In the genomic region with DNA sequence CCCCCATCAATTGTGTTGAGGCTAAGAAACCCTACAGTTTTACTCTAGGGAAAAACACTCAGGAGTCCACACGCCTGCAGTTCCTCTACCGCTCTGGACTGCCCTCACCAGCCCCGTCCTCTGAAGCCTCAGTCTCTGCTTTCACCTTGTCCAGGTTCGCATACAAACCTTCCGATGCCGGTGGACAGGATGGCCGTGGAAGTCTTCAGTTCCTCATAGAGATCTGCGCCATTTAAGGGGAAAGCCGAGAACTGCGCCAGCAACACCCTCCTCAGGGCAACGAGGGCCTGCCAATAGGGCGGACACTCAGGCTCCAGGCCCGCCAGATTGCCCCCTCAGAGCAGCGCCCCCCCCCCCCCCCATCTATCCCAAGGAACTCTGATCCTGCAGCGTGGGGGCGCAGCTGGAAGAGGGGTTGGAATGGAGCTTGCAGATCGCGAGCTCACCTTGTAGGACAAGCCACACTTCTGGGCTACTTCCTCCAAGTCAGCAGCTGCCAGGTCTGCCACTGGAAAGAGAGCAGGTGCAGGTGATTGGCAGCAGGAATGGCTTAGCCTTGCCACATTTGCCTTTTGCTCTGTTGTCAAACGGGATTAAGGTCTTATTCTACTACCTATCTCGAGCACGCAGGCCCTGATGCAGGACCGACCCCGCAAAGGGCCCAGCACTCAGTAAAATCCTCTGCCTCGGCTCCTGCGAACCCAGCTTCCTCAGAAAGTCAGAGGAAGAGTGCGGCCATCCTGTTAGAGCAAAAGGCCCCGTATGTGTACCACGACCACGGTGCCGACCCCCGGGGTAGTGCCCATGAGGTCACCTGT, we compare ENCODE assay signal across 8 mouse cellular contexts. TPM values are rescaled to one million over a fixed set of nuclear protein-coding genes. Genes with fewer than 3 reads are reported as not detected.
DNase-seq lines count a peak whose midpoint lies in the region; ATAC-seq and TF ChIP-seq lines count a peak whose summit lies in the region.

No protein-coding gene starts in this region.

- peak overlapping the region; percentile 33; the same call in 1 of the 2 replicates for H3K27ac ChIP-seq in forebrain, embryonic 14.5 days (ENCODE audit: low read depth, low read length)
- H3K27ac ChIP-seq in kidney, adult 2 months (ENCODE audit: insufficient read depth, low read depth, low read length), result peak overlapping the region; percentile 78
- H3K27ac ChIP-seq in stomach, embryonic 16.5 days (ENCODE audit: low read length), result peak overlapping the region; percentile 83

- peak overlapping the region; percentile 76 for H3K9ac ChIP-seq in forebrain, embryonic 14.5 days (ENCODE audit: low read length)
- H3K9ac ChIP-seq in stomach, embryonic 16.5 days (ENCODE audit: low read length), result peak overlapping the region; percentile 91

- H3K27me3 ChIP-seq in forebrain, embryonic 14.5 days (replicated peaks; ENCODE audit: control insufficient read depth, insufficient read depth, low read length), result no peaks in the 10 kb centered on the region
- no peaks in the 10 kb centered on the region for H3K27me3 ChIP-seq in kidney, adult 2 months (replicated peaks; ENCODE audit: control insufficient read depth, insufficient read depth, low read length)
- no peaks in the 10 kb centered on the region for H3K27me3 ChIP-seq in stomach, embryonic 16.5 days (ENCODE audit: control insufficient read depth, insufficient read depth, low read length)

- 4% methylated on average over 30 of the region's 31 CpGs for WGBS in forebrain, embryonic 14.5 days
- 3% methylated on average over 31 of the region's 31 CpGs for WGBS in kidney, adult 2 months
- 4% methylated on average over 31 of the region's 31 CpGs for WGBS in stomach, embryonic 16.5 days

- TF ChIP-seq CTCF in kidney, adult 2 months (conservative IDR thresholded peaks at IDR 0.05; ENCODE audit: insufficient read depth, insufficient read length, low read depth, low read length), result no peak

- peaks cover 16% of the 10 kb centered on the region for H3K4me1 ChIP-seq in forebrain, embryonic 14.5 days (ENCODE audit: control insufficient read depth, insufficient read depth, low read length)
- peaks cover 8% of the 10 kb centered on the region; the same call in 1 of the 2 replicates for H3K4me1 ChIP-seq in kidney, adult 2 months (ENCODE audit: control insufficient read depth, insufficient read depth, low read length)
- H3K4me1 ChIP-seq in stomach, embryonic 16.5 days (ENCODE audit: control insufficient read depth, insufficient read depth, low read length), result peaks cover 14% of the 10 kb centered on the region

- H3K4me3 ChIP-seq in forebrain, embryonic 14.5 days (ENCODE audit: low read depth, low read length), result peak overlapping the region; percentile 51
- H3K4me3 ChIP-seq in kidney, adult 2 months (ENCODE audit: insufficient read depth, low read depth, low read length), result peak overlapping the region; percentile 82
- peak overlapping the region; percentile 76 for H3K4me3 ChIP-seq in stomach, embryonic 16.5 days (replicated peaks; ENCODE audit: low read length)

- no peak for TF ChIP-seq POLR2A in kidney, adult 2 months (IDR thresholded peaks at IDR 0.05; ENCODE audit: low read depth, low read length)

- H3K4me2 ChIP-seq in forebrain, embryonic 14.5 days (ENCODE audit: low read length), result peak overlapping the region; percentile 91
- peak overlapping the region; percentile 93 for H3K4me2 ChIP-seq in stomach, embryonic 16.5 days (ENCODE audit: low read depth, low read length)

- no peaks in the 10 kb centered on the region for H3K9me3 ChIP-seq in forebrain, embryonic 14.5 days (replicated peaks; ENCODE audit: control insufficient read depth, low read length)
- H3K9me3 ChIP-seq in stomach, embryonic 16.5 days (replicated peaks; ENCODE audit: control insufficient read depth, low read length), result no peaks in the 10 kb centered on the region

- peak; percentile 19 for ATAC-seq in forebrain, embryonic 14.5 days
- peak; percentile 61; the same call in 1 of the 2 replicates for ATAC-seq in stomach, embryonic 16.5 days (ENCODE audit: insufficient read depth, low FRiP score)

- no peaks in the 10 kb centered on the region for H3K36me3 ChIP-seq in forebrain, embryonic 14.5 days (ENCODE audit: control insufficient read depth, insufficient read depth, low read length)
- H3K36me3 ChIP-seq in kidney, adult 2 months (ENCODE audit: control insufficient read depth, insufficient read depth, low read length), result no peaks in the 10 kb centered on the region
- H3K36me3 ChIP-seq in stomach, embryonic 16.5 days (ENCODE audit: control insufficient read depth, insufficient read depth, low read length), result no peaks in the 10 kb centered on the region

- intact Hi-C loops in left cerebral cortex, postnatal 14 days (cut with DNase I), result loop anchor here (1.0 to 10.0 kb wide), 6 partner anchors 132 to 907 kb away; a partner anchor contains a TSS

- peak; percentile 35 to 41 for DNase-seq in right cerebral cortex, adult 2 months (ENCODE audit: low spot score in 2 of 2)
- DNase-seq in right cerebral cortex, postnatal 4 days, result no peak
- peak; percentile 17 to 26 for DNase-seq in adrenal gland, postnatal 36 days
- peak; percentile 39 for DNase-seq in forebrain, embryonic 14.5 days (ENCODE audit: low spot score)
- peak; percentile 56 for DNase-seq in kidney, adult 2 months
- DNase-seq in lung, postnatal 14 days, result peak; percentile 15
- DNase-seq in left cerebral cortex, postnatal 14 days (ENCODE audit: low spot score in 2 of 2), result no peak

RNA-seq across cellular contexts. Expression of a gene that starts 0.7 kb away (rescaled TPM):
- 10 to 100 TPM; 10.7 to 16.2 TPM for total RNA-seq in adrenal gland, postnatal 36 days (2021)
- 14.2 and 16.8 TPM in 2 replicates for polyA plus RNA-seq in forebrain, embryonic 14.5 days (2014; fragmentation: Nextera tagmentation; extraction: Ambion mirVana)
- 13.7 and 15.7 TPM in 2 replicates for polyA plus RNA-seq in kidney, adult 2 months (2012; rRNA removed)
- 12.5 and 12.8 TPM in 2 replicates for polyA plus RNA-seq in stomach, embryonic 16.5 days (2015; fragmentation: Nextera tagmentation; extraction: Ambion mirVana)
- 10 to 100 TPM; 11.9 to 14.5 TPM for total RNA-seq in left cerebral cortex, postnatal 14 days (2021)

RNA-seq across cellular contexts. Expression of a gene that starts 2.2 kb away (rescaled TPM):
- not detected for total RNA-seq in adrenal gland, postnatal 36 days (2021)
- polyA plus RNA-seq in forebrain, embryonic 14.5 days (2014; fragmentation: Nextera tagmentation; extraction: Ambion mirVana), result 0.18 and 0.48 TPM in 2 replicates
- polyA plus RNA-seq in kidney, adult 2 months (2012; rRNA removed), result 0.13 and 0.19 TPM in 2 replicates
- polyA plus RNA-seq in stomach, embryonic 16.5 days (2015; fragmentation: Nextera tagmentation; extraction: Ambion mirVana), result 0.22 TPM in 1 of 2 replicates, not detected in the other
- total RNA-seq in left cerebral cortex, postnatal 14 days (2021), result not detected

RNA-seq across cellular contexts. Expression of a gene that starts 18.5 kb away (rescaled TPM):
- total RNA-seq in adrenal gland, postnatal 36 days (2021), result 10 to 100 TPM; 19.5 to 27.0 TPM
- polyA plus RNA-seq in forebrain, embryonic 14.5 days (2014; fragmentation: Nextera tagmentation; extraction: Ambion mirVana), result 23.4 and 25.7 TPM in 2 replicates
- polyA plus RNA-seq in kidney, adult 2 months (2012; rRNA removed), result 16.3 and 16.9 TPM in 2 replicates
- polyA plus RNA-seq in stomach, embryonic 16.5 days (2015; fragmentation: Nextera tagmentation; extraction: Ambion mirVana), result 28.5 and 33.8 TPM in 2 replicates
- total RNA-seq in left cerebral cortex, postnatal 14 days (2021), result 10 to 100 TPM; 31.2 to 35.6 TPM

RNA-seq across cellular contexts. Expression of a gene that starts 18.7 kb away (rescaled TPM):
- total RNA-seq in adrenal gland, postnatal 36 days (2021), result 1 to 10 TPM; 6.4 to 8.4 TPM
- polyA plus RNA-seq in forebrain, embryonic 14.5 days (2014; fragmentation: Nextera tagmentation; extraction: Ambion mirVana), result 8.4 and 9.8 TPM in 2 replicates
- 15.3 and 19.4 TPM in 2 replicates for polyA plus RNA-seq in kidney, adult 2 months (2012; rRNA removed)
- 21.9 and 23.8 TPM in 2 replicates for polyA plus RNA-seq in stomach, embryonic 16.5 days (2015; fragmentation: Nextera tagmentation; extraction: Ambion mirVana)
- total RNA-seq in left cerebral cortex, postnatal 14 days (2021), result 1 to 10 TPM; 5.1 to 6.4 TPM

RNA-seq across cellular contexts. Expression of a gene that starts 20.6 kb away (rescaled TPM):
- total RNA-seq in adrenal gland, postnatal 36 days (2021), result 10 to 100 TPM in 1 of 2 experiments, 1 to 10 TPM in 1; 7.6 to 10.0 TPM
- polyA plus RNA-seq in forebrain, embryonic 14.5 days (2014; fragmentation: Nextera tagmentation; extraction: Ambion mirVana), result 0.38 and 1.1 TPM in 2 replicates
- polyA plus RNA-seq in kidney, adult 2 months (2012; rRNA removed), result 5.0 and 7.9 TPM in 2 replicates
- polyA plus RNA-seq in stomach, embryonic 16.5 days (2015; fragmentation: Nextera tagmentation; extraction: Ambion mirVana), result 1.3 and 10.6 TPM in 2 replicates
- 1 to 10 TPM; 2.9 to 4.3 TPM for total RNA-seq in left cerebral cortex, postnatal 14 days (2021)

Comparison
In these comparisons a context has a peak if more than half of its experiments do, and no peak if none do; other contexts are left out.
1. DNase-seq: peak in right cerebral cortex, adult 2 months (2 of 2), adrenal gland, postnatal 36 days (2 of 2), forebrain, embryonic 14.5 days (single experiment), kidney, adult 2 months (single experiment) and lung, postnatal 14 days (single experiment); none in right cerebral cortex, postnatal 4 days (single experiment) and left cerebral cortex, postnatal 14 days (0 of 2).
2. H3K27ac ChIP-seq: peak in every context shown above with its lines; median percentile 83 in stomach, embryonic 16.5 days; 78 in kidney, adult 2 months; 33 in forebrain, embryonic 14.5 days.
3. Peak in every context shown above with its lines, with median percentiles within 50 percentile points of each other: H3K4me3 ChIP-seq.